Mouse (Mus musculus) right cerebral cortex, postnatal 36 days (tissue): Measurements from ENCODE around the gene Stn1.

ENCODE experiments used
- DNase-seq, 2 experiments: peaks; one replicate each; pipeline ENCODE4 v3.0.0; 2022; ENCODE audit warnings: low spot score in 2 of 2, mixed read lengths in 1 of 2

The Stn1 gene

GRCm38 (mm10) chr19:47472881-47473400 is 64.4 kb downstream of the Stn1 start:
- no peak for DNase-seq

- no peak for DNase-seq
Observed at GRCm38 (mm10) chr19:47471808-47472207, 65.5 kb downstream of the Stn1 start.

- no peak for DNase-seq
Observed at GRCm38 (mm10) chr19:47468750-47469149, 68.6 kb downstream of the Stn1 start.

GRCm38 (mm10) chr19:47466775-47467174 is 70.5 kb downstream of the Stn1 start:
- no peak for DNase-seq

- no peak for DNase-seq
Observed at GRCm38 (mm10) chr19:47465467-47465866, 71.8 kb downstream of the Stn1 start.

- no peak for DNase-seq
Observed at GRCm38 (mm10) chr19:47464304-47465241, 72.7 kb downstream of the Stn1 start, which contains the start of gene Sh3pxd2a. Sh3pxd2a (minus strand) TSS chr19:47464401.

GRCm38 (mm10) chr19:47463636-47464303 is 73.5 kb downstream of the Stn1 start:
- DNase-seq: no peak

GRCm38 (mm10) chr19:47463206-47463605 is 74.1 kb downstream of the Stn1 start:
- DNase-seq: no peak

GRCm38 (mm10) chr19:47462725-47463124 is 74.6 kb downstream of the Stn1 start:
- no peak for DNase-seq

- no peak for DNase-seq
Observed at GRCm38 (mm10) chr19:47461838-47462237, 75.5 kb downstream of the Stn1 start.

- DNase-seq: no peak
Observed at GRCm38 (mm10) chr19:47461386-47461785, 75.9 kb downstream of the Stn1 start.

GRCm38 (mm10) chr19:47460120-47460960 is 77.0 kb downstream of the Stn1 start:
- DNase-seq: no peak

- DNase-seq: no peak
Observed at GRCm38 (mm10) chr19:47459214-47459613, 78.1 kb downstream of the Stn1 start.

GRCm38 (mm10) chr19:47458504-47459161 is 78.7 kb downstream of the Stn1 start:
- no peak for DNase-seq

GRCm38 (mm10) chr19:47457711-47458503 is 79.4 kb downstream of the Stn1 start:
- no peak for DNase-seq

- no peak for DNase-seq
Observed at GRCm38 (mm10) chr19:47456021-47456420, 81.3 kb downstream of the Stn1 start.

GRCm38 (mm10) chr19:47455001-47455755 is 82.1 kb downstream of the Stn1 start:
- DNase-seq: no peak

GRCm38 (mm10) chr19:47454167-47455000 is 82.9 kb downstream of the Stn1 start:
- no peak for DNase-seq

GRCm38 (mm10) chr19:47453352-47453751 is 84.0 kb downstream of the Stn1 start:
- DNase-seq: no peak
